Mouse (Mus musculus): ENCODE measurements around the gene Sfrp2. TPM values are rescaled to one million over a fixed set of nuclear protein-coding genes. Genes with fewer than 3 reads are reported as not detected.

Gene Sfrp2
- total RNA-seq, 4 experiments from 2014 or later = 1.2 to 2.0 (median 1.5) TPM

Other genes with a start within 250 kb of the Sfrp2 start
- gene Tlr2, start 75.4 kb downstream of the Sfrp2 start, total RNA-seq (2022) = 1 to 10 TPM in 2 of 4 experiments, under 1 TPM in 2; 0.70 to 4.9 (median 1.7) TPM